ENCODE assay signal across 9 mouse cellular contexts in the genomic region with DNA sequence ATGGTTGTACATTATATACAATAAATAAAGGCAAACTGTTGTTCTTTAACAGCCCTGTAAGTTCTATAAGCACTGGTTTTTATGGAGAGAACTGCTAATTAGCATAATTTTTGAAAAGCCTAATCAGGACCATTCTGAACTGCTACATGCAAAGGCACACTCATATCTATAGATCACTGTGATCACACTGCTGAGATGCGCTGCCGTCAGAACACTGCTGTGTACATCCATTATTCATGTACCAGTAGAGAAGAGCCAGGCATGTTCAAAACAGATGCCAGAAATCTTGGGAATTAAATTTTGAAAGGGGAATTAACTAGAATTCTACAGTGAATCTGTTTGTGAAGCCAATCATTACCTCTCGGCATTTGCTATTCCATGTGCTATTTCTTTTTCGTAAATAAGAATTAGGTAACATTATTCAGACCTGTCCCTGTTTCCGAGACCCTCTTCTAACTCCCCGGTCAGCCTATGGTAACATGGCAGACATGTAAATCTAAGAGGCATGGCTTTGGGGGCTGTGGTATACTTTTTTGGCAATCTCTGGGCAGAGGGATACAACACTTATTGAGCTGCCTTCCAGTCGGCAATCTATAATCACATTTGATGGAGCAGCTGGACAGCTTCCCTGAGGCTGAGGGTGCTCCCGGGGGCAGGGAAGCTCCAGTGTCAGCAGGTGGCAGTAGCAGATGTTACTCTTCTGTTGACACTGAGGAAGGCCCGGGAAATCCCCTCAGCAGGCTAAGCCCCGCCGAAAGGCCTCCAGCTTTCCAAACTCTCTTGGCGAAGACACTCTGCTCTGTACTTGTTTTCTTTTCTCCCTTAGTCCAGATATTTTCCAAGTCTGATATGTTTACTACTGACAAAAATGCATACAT. TPM values are rescaled to one million over a fixed set of nuclear protein-coding genes. Genes with fewer than 3 reads are reported as not detected.
A peak's percentile ranks its signal among the peaks of the same experiment; 100 is the strongest.
DNase-seq lines count a peak whose midpoint lies in the region; ATAC-seq and TF ChIP-seq lines count a peak whose summit lies in the region.
"Had no signal": no experiment of that assay in that cellular context is flagged by ENCODE, and none has a peak within 500 bp of the region (broad histone marks: within the 10 kb centered on the region; RNA-seq: fewer than 3 reads in every experiment).

No protein-coding gene starts in this region.

- H3K27me3 ChIP-seq in stomach, embryonic 14.5 days (ENCODE audit: control insufficient read depth, insufficient read depth, low read length), result no peaks in the 10 kb centered on the region
- no peaks in the 10 kb centered on the region for H3K27me3 ChIP-seq in stomach, postnatal 0 days (ENCODE audit: control insufficient read depth, insufficient read depth, low read length)
- H3K27me3 ChIP-seq in midbrain, embryonic 10.5 days (ENCODE audit: low read depth, poor library complexity, severe bottlenecking), result no peaks in the 10 kb centered on the region

- no peak for TF ChIP-seq EP300 in stomach, postnatal 0 days (optimal IDR thresholded peaks at IDR 0.05)

- no peak overlapping the region for H3K4me2 ChIP-seq in stomach, embryonic 14.5 days (replicated peaks; ENCODE audit: low read depth, low read length)
- H3K4me2 ChIP-seq in stomach, postnatal 0 days (replicated peaks; ENCODE audit: low read depth), result no peak overlapping the region

- no peak for DNase-seq in gastrocnemius, adult 2 months
- DNase-seq in gastrocnemius, postnatal 4 days (ENCODE audit: low spot score in 2 of 2), result no peak
- DNase-seq in stomach, postnatal 0 days (ENCODE audit: low spot score), result no peak
- DNase-seq in midbrain, embryonic 10.5 days (ENCODE audit: low spot score), result peak; percentile 41
- no peak for DNase-seq in frontal cortex, postnatal 10 days (ENCODE audit: low spot score in 2 of 2)
- no peak for DNase-seq in c-Kit-positive CD71-positive TER-119-positive erythroid progenitor cells, embryonic 14.5 days (ENCODE audit: low spot score)
- no peak for DNase-seq in right cerebral cortex, adult 2 months (ENCODE audit: low spot score in 2 of 2)
- DNase-seq: layer of hippocampus, adult 9-11 months had no signal

- no peak overlapping the region for H3K9ac ChIP-seq in stomach, embryonic 14.5 days (replicated peaks; ENCODE audit: low read depth, low read length)
- no peak overlapping the region for H3K9ac ChIP-seq in stomach, postnatal 0 days (ENCODE audit: low read length)

- WGBS in stomach, embryonic 14.5 days, result 39% methylated on average over 12 of the region's 12 CpGs
- WGBS in stomach, postnatal 0 days, result 42% methylated on average over 12 of the region's 12 CpGs
- WGBS in midbrain, embryonic 10.5 days, result 57% methylated on average over 12 of the region's 12 CpGs

- no peaks in the 10 kb centered on the region for H3K36me3 ChIP-seq in stomach, embryonic 14.5 days (ENCODE audit: control insufficient read depth, insufficient read depth, low read length)
- no peaks in the 10 kb centered on the region for H3K36me3 ChIP-seq in stomach, postnatal 0 days (ENCODE audit: control insufficient read depth, insufficient read depth, low read length)
- H3K36me3 ChIP-seq in midbrain, embryonic 10.5 days, result no peaks in the 10 kb centered on the region

- no peak overlapping the region for H3K4me3 ChIP-seq in gastrocnemius, adult 2 months
- no peak overlapping the region for H3K4me3 ChIP-seq in stomach, embryonic 14.5 days (ENCODE audit: low read depth, low read length)
- no peak overlapping the region for H3K4me3 ChIP-seq in stomach, postnatal 0 days (ENCODE audit: low read depth, low read length)
- H3K4me3 ChIP-seq in midbrain, embryonic 10.5 days, result no peak overlapping the region

- no peaks in the 10 kb centered on the region for H3K9me3 ChIP-seq in stomach, embryonic 14.5 days (ENCODE audit: control insufficient read depth, low read depth, low read length)
- H3K9me3 ChIP-seq in stomach, postnatal 0 days (ENCODE audit: control insufficient read depth, low read length), result no peaks in the 10 kb centered on the region
- no peaks in the 10 kb centered on the region for H3K9me3 ChIP-seq in midbrain, embryonic 10.5 days (replicated peaks)

- peak; percentile 72; the same call in 1 of the 2 replicates for ATAC-seq in stomach, embryonic 14.5 days (ENCODE audit: insufficient number of reproducible peaks, insufficient read depth, low FRiP score, low read depth)
- ATAC-seq in stomach, postnatal 0 days (ENCODE audit: low FRiP score, low TSS enrichment), result no peak

- no peak overlapping the region for H3K27ac ChIP-seq in gastrocnemius, adult 2 months
- H3K27ac ChIP-seq in stomach, embryonic 14.5 days (ENCODE audit: low read length), result no peak overlapping the region
- H3K27ac ChIP-seq in stomach, postnatal 0 days (replicated peaks), result no peak overlapping the region
- no peak overlapping the region for H3K27ac ChIP-seq in midbrain, embryonic 10.5 days (replicated peaks)

- intact Hi-C loops in gastrocnemius, adult 2 months (cut with DNase I), result no loop called here

- no peaks in the 10 kb centered on the region for H3K4me1 ChIP-seq in stomach, embryonic 14.5 days (ENCODE audit: control insufficient read depth, insufficient read depth, low read length)
- H3K4me1 ChIP-seq in stomach, postnatal 0 days (replicated peaks; ENCODE audit: control insufficient read depth, insufficient read depth), result no peaks in the 10 kb centered on the region
- H3K4me1 ChIP-seq in midbrain, embryonic 10.5 days, result no peaks in the 10 kb centered on the region

- peak; percentile 36 for TF ChIP-seq CTCF in gastrocnemius, adult 2 months (IDR thresholded peaks at IDR 0.05)
- no peak for TF ChIP-seq CTCF in stomach, postnatal 0 days (IDR thresholded peaks at IDR 0.05; ENCODE audit: low read depth)

RNA-seq across cellular contexts. Expression of a gene that starts 25.2 kb away (rescaled TPM):
- total RNA-seq in gastrocnemius, adult 2 months (2021), result 10 to 100 TPM; 10.2 to 15.4 TPM
- total RNA-seq in gastrocnemius, postnatal 4 days (2021), result 10 to 100 TPM in 1 of 2 experiments, 1 to 10 TPM in 1; 9.5 to 11.2 TPM
- polyA plus RNA-seq in stomach, embryonic 14.5 days (2014; fragmentation: Nextera tagmentation; extraction: Ambion mirVana), result 5.7 and 6.6 TPM in 2 replicates
- 2.0 TPM in 2 replicates for polyA plus RNA-seq in stomach, postnatal 0 days (2015; fragmentation: Nextera tagmentation; extraction: Ambion mirVana)
- polyA plus RNA-seq in midbrain, embryonic 10.5 days (2016; fragmentation: Nextera tagmentation; extraction: Ambion mirVana), result 4.9 and 5.1 TPM in 2 replicates
